Mouse (Mus musculus): ENCODE measurements around the gene Rab38. TPM values are rescaled to one million over a fixed set of nuclear protein-coding genes. Genes with fewer than 3 reads are reported as not detected.

The Rab38 gene
- 1.2 and 1.4 TPM in 2 replicates for polyA plus RNA-seq (2012; rRNA removed)

DNA sequence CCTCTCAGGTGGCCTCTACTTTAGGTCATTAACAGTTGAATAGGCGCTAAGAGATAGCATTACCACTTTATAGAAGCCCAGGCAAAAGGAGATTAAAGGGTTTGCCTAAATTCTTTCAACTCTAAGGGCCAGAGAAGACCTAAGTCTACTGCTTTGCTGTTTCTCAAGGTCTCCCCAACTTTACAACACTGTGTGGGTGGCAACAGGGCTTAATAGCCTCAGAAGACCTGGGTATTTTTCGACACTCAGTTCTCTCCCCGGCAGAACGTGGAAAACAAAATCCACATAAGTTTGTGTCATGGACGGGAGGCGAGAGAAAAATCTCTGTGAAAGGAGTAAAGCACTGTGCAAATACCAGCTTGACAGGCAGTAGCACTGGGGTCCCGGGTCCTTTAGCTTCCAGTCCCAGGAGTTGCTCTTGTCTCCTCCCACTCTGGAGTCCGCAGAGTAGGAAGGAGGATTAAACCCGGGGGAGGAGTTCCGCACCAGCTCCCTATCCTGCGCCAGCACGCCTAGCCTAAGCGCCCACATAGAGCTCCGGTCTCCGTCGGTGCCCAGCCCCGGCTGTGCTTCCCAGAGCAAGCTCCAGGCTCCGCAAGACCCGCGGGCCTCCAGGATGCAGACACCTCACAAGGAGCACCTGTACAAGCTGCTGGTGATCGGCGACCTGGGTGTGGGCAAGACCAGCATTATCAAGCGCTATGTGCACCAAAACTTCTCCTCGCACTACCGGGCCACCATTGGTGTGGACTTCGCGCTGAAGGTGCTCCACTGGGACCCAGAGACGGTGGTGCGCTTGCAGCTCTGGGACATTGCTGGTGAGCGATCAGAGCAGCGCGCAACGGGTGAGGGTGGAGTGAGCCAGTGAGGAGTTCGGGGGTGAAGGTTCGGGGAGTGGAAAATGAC, at the start of gene Rab38:
TSS of gene Rab38 (plus strand) at position 488 of the 906 bp plus-strand sequence.

Other genes with a start within 250 kb of the Rab38 start
- 17.6 and 18.9 TPM in 2 replicates for gene Ctsc, start 152.2 kb upstream of the Rab38 start, polyA plus RNA-seq (2012; rRNA removed)